Mouse (Mus musculus) cerebellum, adult 2 months (tissue): ENCODE measurements at regions not wholly inside any gene's neighbourhood (a gene's known extent, or its start where the extent isn't known, plus 50 kb on each side); places are given as distances from the start of the nearest gene placed in this dataset.

Experiments used
- DNase-seq, 2 experiments: peaks; one replicate each; pipeline ENCODE4 v3.0.0; 2021
- H3K27ac ChIP-seq: fragments of 200-500 bp; 2 replicates; pipeline ENCODE4 v1.5.1; 2012; ENCODE audit warnings: low read length, control low read depth, inconsistent platforms; ENCODE audit not compliant: insufficient read depth
- H3K27me3 ChIP-seq: fragments of 200-500 bp; 2 replicates; pipeline ENCODE4 v1.6.1; 2012; ENCODE audit warnings: inconsistent platforms, mild to moderate bottlenecking, low read length, moderate library complexity; ENCODE audit not compliant: control insufficient read depth, insufficient read depth
- H3K4me1 ChIP-seq: fragments of 200-500 bp; 2 replicates; pipeline ENCODE4 v1.6.1; 2011; ENCODE audit warnings: low read length; ENCODE audit not compliant: control insufficient read depth, insufficient read depth
- H3K4me3 ChIP-seq: fragments of 200-500 bp; replicated peaks from 2 replicates; pipeline ENCODE3; 2011; ENCODE audit warnings: mild to moderate bottlenecking, low read depth, low read length, control low read depth; ENCODE audit not compliant: insufficient read depth
- CTCF ChIP-seq: fragments of 200-500 bp; IDR thresholded peaks from 2 replicates; pipeline ENCODE4 v1.5.1; 2011; ENCODE audit warnings: low read depth, mild to moderate bottlenecking, control low read depth, low read length, moderate library complexity, borderline replicate concordance; ENCODE audit not compliant: insufficient read depth
- POLR2A ChIP-seq: fragments of 200-500 bp; IDR thresholded peaks from 2 replicates; pipeline ENCODE4 v1.6.1; 2011; ENCODE audit warnings: low read length, control low read depth, borderline replicate concordance; ENCODE audit not compliant: insufficient read depth
- WGBS: fragments of 180-500 bp; shearing (Covaris S2); methylation state at CpG from one replicate; pipeline ENCODE4 v1.1.7; 2018; 5-methylcytosine and 5-hydroxymethylcytosine counted together

DNA sequence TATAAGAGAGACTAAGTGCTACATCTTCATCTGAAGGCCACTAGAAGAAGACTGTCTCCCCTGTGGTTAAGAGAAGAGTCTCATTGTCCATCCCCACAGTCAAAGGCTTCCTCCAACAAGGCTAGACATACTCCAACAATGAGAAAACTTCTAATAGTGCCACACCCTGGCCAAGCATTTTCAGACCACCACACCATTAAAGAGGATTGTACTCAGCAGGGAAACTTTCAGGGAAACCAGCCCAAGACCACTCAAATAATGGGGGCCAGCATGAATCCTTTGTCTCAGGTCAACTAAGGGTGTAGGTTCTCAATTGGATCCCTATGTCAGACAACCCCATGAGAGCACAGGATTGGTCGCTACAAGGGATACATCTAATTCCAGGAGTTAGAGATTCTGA is 179.4 kb upstream of the Pcdh17 start:
- TF ChIP-seq CTCF (no peak), POLR2A (no peak)
- DNase-seq = no peak
- Histone ChIP-seq H3K27me3 (no peaks in the 10 kb centered on the region), H3K27ac (no peak overlapping the region), H3K4me1 (no peaks in the 10 kb centered on the region), H3K4me3 (no peak overlapping the region)
- 60% methylated on average over 1 of the region's 1 CpGs for WGBS

DNA sequence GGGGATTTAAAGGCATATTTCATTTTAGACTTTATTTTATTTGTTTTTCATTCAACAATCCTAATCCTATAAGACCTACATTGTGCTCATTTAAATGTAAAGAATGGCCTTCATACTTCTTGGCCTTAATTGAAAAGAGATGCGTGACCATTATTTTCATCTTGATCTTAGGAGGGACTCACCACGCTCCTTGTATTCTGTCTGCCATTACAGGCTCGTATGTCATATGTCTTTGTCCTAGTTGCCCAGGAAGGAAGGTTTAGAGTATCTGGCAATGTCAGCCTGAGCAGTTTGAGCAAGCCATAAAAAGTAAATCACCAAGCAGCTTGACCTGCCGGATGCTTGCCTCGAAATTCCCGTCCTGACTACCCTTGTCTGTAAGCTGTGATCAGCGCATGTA is 177.1 kb upstream of the Pcdh17 start:
- no peaks in the 10 kb centered on the region for H3K4me1 ChIP-seq
- TF ChIP-seq POLR2A (no peak), CTCF (no peak)
- H3K27me3 ChIP-seq = no peaks in the 10 kb centered on the region
- H3K4me3 ChIP-seq = no peak overlapping the region
- H3K27ac ChIP-seq = no peak overlapping the region
- DNase-seq = no peak
- 86% methylated on average over 7 of the region's 7 CpGs for WGBS

DNA sequence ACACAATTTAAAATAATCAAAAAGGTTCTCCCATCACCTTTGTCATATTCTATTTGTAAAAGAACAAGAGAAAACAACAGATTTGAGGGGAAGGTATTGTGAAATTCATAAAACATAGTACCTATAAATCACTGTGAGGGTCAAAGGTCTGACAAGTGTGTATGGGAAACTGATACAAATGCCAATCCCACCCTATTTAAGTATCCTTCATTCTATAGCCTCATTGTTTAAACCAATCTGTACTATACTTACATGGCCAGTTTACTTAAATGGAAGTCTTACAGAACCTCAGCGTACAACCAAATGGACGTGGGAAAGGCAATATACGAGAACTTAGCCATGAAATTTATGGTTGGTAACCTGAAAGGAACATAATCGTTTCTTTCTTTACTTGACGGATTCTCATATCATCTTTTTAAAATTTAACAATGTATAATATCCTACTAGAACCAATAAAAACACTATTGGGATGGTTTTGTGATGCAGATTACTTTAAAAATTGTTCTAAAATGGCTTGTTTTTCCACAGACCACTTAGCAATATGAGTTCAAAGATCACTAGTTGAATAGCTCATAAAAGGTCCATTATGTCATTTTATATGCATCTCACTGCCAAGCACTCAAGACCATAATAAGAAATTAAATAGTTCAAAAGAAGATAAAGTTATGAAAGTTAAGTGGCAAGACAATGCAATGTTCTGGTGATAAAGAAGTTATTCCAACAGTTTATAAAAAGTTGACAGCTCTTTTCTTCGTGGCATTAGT is 159.7 kb upstream of the Pcdh17 start:
- no peak for DNase-seq
- Histone ChIP-seq H3K27ac (no peak overlapping the region), H3K4me1 (no peaks in the 10 kb centered on the region), H3K4me3 (no peak overlapping the region), H3K27me3 (no peaks in the 10 kb centered on the region)
- TF ChIP-seq POLR2A = no peak
- WGBS = 75% methylated on average over 6 of the region's 6 CpGs

DNA sequence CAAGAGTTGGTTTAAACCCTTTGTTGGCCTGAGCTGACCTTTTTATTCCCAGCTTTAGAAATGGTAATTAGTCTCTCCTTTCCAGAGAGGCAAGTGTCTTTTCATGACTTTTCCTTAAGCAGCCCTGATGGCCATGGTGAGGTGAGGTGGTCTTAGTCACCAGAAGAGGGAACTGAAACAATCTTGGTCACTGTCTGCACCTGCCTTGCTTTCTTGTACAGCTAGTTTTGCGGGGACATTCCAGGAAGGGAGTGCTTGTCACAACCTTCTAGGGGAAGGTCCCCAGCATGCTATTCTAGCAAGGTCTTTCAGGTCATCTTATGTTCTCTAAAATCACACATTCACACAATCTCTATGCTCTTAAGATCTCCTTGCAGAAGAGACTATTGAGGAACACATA is 122.6 kb upstream of the Pcdh17 start:
- DNase-seq = no peak
- WGBS = 63% methylated on average over 1 of the region's 1 CpGs
- H3K4me3 ChIP-seq = no peak overlapping the region
- no peak overlapping the region for H3K27ac ChIP-seq
- TF ChIP-seq CTCF (no peak), POLR2A (no peak)
- no peaks in the 10 kb centered on the region for H3K4me1 ChIP-seq
- no peaks in the 10 kb centered on the region for H3K27me3 ChIP-seq

DNA sequence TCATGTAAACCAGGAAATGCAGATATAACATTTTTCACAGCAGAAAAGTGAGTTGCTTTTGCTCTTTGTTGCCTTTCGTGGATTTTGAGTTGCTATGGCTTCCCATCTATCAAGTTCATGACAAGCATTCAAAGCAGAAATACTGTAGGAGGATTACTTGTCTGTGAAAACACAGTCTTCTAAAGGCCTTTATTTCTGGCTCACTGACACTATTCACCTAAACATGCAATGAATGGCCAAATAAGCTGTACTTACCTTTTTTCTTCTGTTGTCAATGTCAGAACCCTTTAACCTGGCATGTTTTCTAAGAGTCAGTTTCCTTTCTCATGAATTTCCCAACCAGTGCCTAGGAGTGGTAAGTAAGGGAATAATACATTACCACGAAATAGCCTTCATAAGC is 103.8 kb upstream of the Pcdh17 start:
- Histone ChIP-seq H3K27me3 (no peaks in the 10 kb centered on the region), H3K27ac (no peak overlapping the region), H3K4me1 (no peaks in the 10 kb centered on the region), H3K4me3 (no peak overlapping the region)
- TF ChIP-seq CTCF (no peak), POLR2A (no peak)
- WGBS = 64% methylated on average over 2 of the region's 2 CpGs
- no peak for DNase-seq
